Mouse (Mus musculus) gonadal fat pad, adult 2 months (tissue): ENCODE data around the gene Mrpl54. TPM values are rescaled to one million over a fixed set of nuclear protein-coding genes. Genes with fewer than 3 reads are reported as not detected.

Experiments used
- DNase-seq: peaks from one replicate; pipeline ENCODE4 v3.0.0-alpha.2; 2012; ENCODE audit warnings: low read depth
- polyA plus RNA-seq: library from polyadenylated mRNA; depleted of rRNA; stranded (reverse); fragments of >200 nt; gene quantifications from 2 replicates; pipeline ENCODE4 v1.2.3, GENCODE M21; 2012; rRNA removed

The Mrpl54 gene
- 65.7 and 72.8 TPM in 2 replicates for polyA plus RNA-seq

DNA sequence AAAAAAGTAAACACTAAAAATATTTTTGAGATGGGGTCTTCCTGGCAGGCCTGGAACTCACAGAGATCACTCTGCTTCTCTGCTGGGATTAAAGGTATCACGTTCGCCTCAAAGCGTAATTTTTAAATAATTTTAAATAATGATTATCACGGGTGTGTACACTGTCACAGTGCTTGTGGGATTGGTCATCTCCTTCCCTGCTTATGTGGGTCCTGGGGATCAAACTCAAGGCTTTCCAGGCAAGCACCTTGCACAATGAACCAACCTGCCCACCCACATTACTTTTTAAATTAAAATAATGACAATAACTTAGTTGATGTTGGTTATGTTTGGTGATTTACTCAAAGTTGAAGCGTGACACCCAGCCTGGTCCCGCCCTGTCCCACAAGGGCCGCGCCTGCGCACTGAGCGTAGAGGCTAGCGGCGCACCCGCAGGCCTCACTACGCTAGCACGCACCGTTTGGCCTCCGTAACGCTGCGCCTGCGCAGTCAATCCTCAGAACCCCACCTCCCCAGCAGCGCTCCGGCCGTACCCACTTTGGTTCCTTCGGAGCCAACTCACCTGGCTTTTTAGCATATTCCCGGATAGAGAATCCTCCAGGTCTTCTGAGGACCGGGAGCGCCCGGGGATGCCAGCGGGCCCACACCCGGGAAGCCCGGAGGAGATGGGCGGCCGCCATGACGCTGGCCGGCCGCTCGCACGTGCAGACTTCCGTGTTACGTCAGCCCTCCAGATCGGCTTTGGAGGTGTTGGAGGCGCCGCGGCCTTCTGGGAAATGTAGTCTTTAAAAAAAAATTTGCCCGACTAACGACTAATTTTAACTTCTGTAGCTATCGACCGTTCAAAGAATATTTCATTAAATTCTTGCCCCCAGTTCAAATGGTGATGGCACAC, at the start of gene Mrpl54, which contains the start of gene Apba3:
Gene Mrpl54, minus strand, starts transcription at position 724 of the 895 bp plus-strand sequence.
Gene Apba3, plus strand, starts transcription at position 750 of the 895 bp plus-strand sequence.
- DNase-seq = peak; percentile 34

DNA sequence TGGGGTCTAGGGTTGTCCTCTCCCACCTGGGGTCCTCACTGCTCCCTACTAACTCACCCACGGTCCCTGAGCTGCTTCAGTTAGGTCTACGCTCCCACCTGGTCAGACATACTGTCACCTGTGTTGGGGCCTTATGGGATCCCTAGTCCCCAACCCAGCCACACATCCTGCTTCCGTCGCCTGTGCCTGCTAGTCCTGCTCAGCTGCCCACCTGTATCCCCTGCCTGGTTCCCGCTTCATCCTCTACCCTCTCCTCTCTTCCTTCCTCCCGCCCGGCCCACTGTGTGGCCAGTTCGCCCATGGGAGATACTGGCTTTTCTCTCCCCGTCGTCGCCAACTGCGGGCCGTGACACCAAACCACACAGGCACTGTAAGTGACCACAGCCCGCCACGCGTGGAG, 48.9 kb upstream of the Mrpl54 start:
- DNase-seq = no peak

DNA sequence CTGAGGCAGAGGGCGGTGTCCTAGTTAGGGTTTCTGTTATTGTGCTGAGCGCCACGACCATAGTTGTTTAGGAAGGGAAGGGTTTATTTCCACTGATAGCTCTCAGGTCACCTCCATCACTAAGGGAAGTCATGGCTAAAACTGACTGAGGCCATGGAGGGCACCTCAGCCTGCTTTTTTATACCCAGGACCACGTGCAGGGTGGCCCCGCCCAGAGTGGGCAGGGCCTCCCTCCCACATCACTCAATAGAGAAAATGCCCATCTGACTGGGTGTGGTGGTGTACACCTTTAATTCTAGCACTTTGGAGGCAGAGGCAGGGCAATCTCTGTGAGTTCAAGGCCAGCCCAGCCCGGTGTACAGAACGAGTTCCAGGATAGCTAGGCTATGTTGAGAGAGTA, 47.5 kb upstream of the Mrpl54 start:
- DNase-seq = no peak

- DNase-seq = no peak
Observed at GRCm38 (mm10) chr10:81313581-81313980, 46.8 kb upstream of the Mrpl54 start.

DNA sequence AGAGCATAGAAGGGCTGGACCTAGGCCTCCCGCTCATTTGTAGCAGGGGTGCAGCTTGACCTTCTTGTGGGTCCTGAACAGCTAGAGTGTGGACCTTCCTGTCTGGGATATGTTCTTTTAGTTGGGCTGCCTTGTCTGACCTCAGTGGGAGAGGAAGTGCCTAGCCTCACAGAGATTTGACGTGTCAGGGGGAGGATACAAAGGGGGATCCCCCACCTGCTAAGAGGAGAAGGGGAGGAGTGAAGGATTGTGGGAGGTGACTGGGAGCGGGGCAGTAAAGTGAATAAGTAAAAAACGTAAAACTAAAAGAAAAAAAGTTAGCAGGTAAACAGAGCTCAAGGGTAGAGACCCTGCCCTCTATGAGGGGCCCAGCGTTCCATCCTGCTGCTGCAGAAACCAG, 42.8 kb upstream of the Mrpl54 start:
- DNase-seq = no peak

DNA sequence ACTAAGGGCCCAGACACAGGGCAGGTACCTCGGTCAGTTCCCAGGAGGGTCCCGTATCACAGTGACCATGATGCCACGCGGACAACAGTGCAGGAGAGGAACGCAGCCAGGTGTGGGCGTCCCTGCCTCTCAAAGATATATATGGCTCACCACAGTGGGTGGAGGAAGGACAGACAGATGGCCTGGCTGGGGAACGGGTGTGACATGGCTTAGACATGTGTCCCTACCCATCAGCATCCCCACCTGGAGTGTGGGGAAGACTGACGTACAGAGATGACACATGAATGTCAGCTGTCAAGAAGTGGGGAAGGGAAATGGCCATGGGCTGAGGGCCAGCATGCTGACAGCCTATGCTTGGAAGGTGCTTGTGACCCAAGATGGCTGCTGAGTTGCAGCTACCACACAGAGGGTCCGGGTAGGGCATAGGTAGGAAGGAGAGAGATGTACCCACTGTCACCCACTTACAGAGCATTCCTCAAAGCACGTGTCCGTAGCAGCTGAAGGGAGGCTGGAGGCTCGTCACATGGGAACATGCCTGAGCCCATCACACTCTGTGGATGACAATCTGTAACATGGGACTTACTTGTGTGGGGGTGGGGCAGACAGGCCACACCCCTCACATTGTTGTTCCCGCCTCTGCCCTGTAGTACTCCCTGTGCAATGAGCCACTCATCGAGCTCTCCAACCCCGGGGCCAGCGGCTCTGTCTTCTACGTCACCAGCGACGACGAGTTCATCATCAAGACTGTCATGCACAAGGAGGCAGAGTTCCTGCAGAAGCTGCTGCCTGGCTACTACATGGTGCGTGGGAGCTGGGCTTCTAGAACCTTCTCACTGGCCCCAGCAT, 40.3 kb upstream of the Mrpl54 start:
- no peak for DNase-seq

DNA sequence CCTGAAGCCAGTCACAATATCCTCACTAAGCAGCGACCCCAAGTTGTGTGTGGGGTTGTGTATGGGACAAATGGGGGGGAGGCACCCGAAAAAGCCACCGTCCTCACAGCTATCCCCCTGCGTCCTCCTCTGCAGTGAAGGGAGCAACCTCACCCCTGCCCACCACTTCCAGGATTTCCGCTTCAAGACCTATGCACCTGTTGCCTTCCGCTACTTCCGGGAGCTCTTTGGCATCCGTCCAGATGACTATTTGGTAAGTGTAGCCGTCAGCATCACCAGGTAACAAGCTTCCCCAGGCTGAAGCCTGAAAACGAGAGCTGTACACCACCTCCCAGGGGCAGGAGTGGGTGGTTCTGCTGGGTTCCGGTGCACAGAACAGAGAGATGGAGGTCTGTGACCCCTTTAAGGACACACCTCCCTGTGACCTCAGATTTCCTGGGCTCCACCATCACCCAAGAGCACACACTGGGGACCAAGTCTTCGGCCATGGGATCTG, 39.5 kb upstream of the Mrpl54 start:
- DNase-seq = no peak

DNA sequence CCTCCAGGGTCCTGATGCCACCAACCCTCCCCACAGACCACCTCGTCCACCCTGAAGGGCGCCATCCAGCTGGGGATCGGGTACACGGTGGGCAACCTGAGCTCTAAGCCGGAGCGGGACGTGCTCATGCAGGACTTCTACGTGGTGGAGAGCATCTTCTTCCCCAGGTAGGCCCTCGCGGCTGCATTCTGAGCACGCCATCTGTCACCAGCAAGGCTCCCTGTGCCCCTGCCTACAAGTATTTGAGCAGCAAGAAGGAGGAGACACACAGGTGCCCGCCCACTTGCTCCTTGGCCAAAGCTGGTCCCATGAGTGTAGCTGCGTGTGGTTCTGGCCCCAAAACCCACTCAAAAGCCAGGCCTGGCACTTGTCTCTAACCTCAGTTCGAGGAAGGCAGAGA, 38.9 kb upstream of the Mrpl54 start:
- DNase-seq = no peak

DNA sequence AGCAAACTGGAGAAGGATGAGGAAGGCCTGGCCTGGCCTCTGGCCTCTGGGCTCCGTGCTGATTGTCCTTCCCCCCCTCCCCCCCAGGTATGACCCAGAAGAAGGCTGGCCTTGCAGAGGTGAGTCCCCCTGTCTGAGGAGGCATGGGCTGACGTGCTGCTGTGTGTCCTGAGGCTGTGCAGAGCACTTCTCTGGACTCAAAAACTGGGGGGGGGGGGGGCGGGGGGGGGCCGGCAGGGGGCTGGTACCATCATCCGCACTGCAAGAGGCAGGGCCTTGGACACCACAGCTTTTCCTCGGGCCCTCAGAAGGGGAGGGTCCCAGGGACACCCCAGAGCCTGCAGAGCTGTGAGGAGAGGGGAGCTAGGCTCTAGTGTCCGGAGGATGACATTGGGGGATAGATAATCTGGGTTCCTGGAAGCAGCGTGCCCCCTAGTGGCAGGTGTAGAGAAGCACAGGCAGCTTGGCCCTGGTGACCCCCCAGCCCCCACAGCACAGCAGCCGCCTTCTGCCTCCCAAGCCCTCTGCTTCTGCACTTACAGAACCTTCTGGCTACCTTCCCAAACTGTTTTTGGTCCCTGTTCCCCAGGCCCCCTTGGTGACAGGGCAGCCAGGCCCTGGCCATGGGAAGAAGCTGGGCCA, 38.0 kb upstream of the Mrpl54 start:
- no peak for DNase-seq

GRCm38 (mm10) chr10:81303761-81304160, 37.0 kb upstream of the Mrpl54 start:
- DNase-seq = no peak

- DNase-seq = no peak
Observed at GRCm38 (mm10) chr10:81303258-81303657, 36.5 kb upstream of the Mrpl54 start.

GRCm38 (mm10) chr10:81302781-81303218, 36.1 kb upstream of the Mrpl54 start:
- DNase-seq = no peak

DNA sequence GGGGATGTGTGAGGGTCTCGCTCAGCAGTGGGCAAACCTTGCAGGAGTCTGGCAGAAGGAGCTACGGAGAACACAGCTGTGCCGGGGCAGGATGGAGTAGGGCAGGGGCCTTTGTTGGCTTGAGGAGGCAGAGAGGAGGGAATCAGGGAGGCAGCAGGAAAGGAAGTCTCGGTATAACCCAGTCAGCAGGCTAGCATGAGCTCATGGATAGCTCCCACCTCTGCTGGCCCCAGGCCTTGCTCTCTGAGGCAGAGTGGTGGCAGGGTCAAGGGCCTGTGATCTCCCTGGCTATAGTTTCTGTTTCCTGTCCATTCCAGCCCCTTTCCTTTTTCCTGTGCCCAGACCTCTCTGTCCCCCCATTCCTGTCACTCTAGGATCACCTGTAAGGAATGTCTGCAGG, 35.6 kb upstream of the Mrpl54 start:
- no peak for DNase-seq

DNA sequence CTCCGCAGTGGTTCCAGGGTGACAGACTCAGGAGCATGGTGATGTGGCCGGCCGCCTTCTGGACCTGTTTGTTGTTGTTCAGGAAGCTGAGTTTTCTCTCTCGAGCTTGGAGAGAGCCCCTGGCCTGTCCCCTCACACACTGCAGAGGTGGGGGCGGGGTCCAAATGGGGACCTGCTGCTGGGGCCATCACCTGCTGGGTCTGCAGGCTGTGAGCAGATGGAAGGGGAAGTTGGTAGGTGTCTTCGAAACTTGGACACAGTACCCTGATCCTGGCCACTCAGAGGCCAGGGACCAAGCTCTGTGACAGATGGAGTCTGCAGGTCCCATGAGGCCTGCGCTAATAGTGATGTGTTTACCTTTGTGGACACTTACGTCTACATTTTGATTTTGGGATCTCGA, 34.6 kb upstream of the Mrpl54 start:
- no peak for DNase-seq

- no peak for DNase-seq
Observed at GRCm38 (mm10) chr10:81300352-81300907, 33.7 kb upstream of the Mrpl54 start.

DNA sequence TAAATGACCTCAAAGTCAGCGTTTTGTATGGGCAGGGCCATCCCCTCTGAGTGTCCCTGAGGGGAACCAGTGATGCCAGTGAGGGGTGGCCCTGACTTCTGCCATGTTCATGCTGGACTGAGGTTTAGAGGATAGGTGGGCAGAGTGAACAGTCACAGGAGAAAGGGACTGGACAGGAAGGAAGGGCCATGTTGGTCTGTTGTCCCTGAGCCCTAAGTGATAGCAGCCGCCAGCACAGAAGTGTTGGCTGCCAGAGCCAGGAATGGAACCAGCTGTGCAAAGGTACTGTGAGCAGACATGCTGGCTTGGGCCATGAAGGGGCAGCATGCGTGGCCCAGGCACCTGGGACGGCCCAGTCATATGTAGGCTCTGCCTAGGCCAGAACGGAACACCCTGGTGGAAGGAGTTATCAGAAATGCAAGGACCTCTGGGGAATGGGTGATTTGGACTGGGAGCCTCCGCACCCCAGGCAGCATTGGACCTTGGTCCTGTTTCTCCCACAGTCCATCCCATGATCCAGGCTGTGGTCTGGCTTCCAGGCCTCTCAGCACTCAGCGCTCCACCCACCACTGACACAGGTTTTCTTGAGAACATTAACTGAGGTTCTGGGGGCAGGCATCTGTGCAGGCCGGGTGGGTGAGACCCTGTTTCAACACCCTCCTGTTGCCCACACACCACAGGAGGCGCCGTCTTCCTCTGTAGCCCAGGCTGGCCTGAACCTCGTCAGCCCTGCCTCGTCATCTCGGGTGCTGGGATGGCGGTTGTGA, 33.0 kb upstream of the Mrpl54 start:
- DNase-seq = no peak

- DNase-seq = no peak
Observed at GRCm38 (mm10) chr10:81298369-81299100, 31.8 kb upstream of the Mrpl54 start.

GRCm38 (mm10) chr10:81297845-81298244, 31.1 kb upstream of the Mrpl54 start:
- no peak for DNase-seq

GRCm38 (mm10) chr10:81297246-81297645, 30.5 kb upstream of the Mrpl54 start:
- no peak for DNase-seq

DNA sequence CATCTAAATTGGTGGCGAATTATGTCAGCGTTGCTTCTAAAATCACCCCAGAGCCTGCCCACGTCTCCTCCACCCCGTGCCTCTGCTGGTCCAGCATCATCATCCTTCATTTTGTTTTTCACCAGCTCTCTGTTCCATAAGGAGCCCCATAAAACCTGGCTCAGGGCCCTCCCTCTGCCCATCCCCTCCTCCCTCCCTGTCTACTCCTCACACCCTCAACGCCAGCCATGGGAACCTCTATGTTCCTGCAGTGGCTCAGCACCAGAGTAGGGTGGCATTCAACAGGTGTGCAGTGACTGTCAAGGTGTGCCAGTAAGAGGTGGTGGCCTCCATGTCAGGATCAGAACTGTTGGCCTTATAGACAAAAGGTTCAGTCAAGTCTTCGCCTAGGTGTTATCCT, 28.5 kb upstream of the Mrpl54 start:
- no peak for DNase-seq
